Mouse (Mus musculus) embryonic stem cell, embryonic (primary cell): ENCODE measurements at regions not wholly inside any gene's neighbourhood (a gene's known extent, or its start where the extent isn't known, plus 50 kb on each side); places are given as distances from the start of the nearest gene placed in this dataset.

Experiments used
- CTCF ChIA-PET, 4 experiments: fragments of 300-600 bp in 2 of 4; fragments of 350-600 bp in 2 of 4; sonication (Branson Sonifier 250); formaldehyde crosslinking; loops; one replicate each; lab custom pipeline; 2022; ENCODE audit warnings: inconsistent platforms in 2 of 4; lab: Charles Lee
- POLR2A ChIA-PET, 4 experiments: fragments of 300-600 bp in 2 of 4; fragments of 350-600 bp in 2 of 4; sonication (Branson Sonifier 250); formaldehyde crosslinking; loops; one replicate each; lab custom pipeline; 2022; ENCODE audit warnings: antibody characterized with exemption in 4 of 4, inconsistent platforms in 1 of 4; lab: Charles Lee

- CTCF ChIA-PET = interaction anchor here in 2 of 4 experiments (0.6 to 1.2 kb wide), 3 partner anchors 11 to 843 kb away, joined by 3 read pairs; no protein-coding TSS in a partner anchor
Measured at GRCm38 (mm10) chr10:111111020-111111419, 53.5 kb upstream of the Osbpl8 start.

GRCm38 (mm10) chr10:111108658-111109633 is 55.6 kb upstream of the Osbpl8 start:
- ChIA-PET CTCF (interaction anchor here (0.6 to 2.4 kb wide), 19 partner anchors 8 to 342 kb away, joined by 3 to 14 read pairs (median 3); partner anchors contain the start of gene Bbs10 (in 1 of the 4)), POLR2A (interaction anchor here in 2 of 4 experiments (0.7 to 2.0 kb wide), 5 partner anchors 8 to 349 kb away, joined by 3 to 5 read pairs (median 4); partner anchors contain the start of gene Osbpl8 (in 1 of the 2))

More at GRCm38 (mm10) chr10:111111020-111111419, 53.5 kb upstream of the Osbpl8 start:
- POLR2A ChIA-PET = interaction anchor here in 1 of 4 experiments (0.6 kb wide), 1 partner anchor 11 kb away, joined by 3 read pairs; no protein-coding TSS in a partner anchor

- POLR2A ChIA-PET = interaction anchor here in 3 of 4 experiments (0.5 to 2.0 kb wide), 8 partner anchors 9 to 292 kb away, joined by 3 to 5 read pairs (median 4); partner anchors contain the start of genes Csrp2 (in 1 of the 3) and Osbpl8 (in 1 of the 3)
Measured at GRCm38 (mm10) chr10:111107852-111108251, 56.7 kb upstream of the Osbpl8 start.

GRCm38 (mm10) chr10:111107387-111107786 is 57.2 kb upstream of the Osbpl8 start:
- POLR2A ChIA-PET = interaction anchor here in 3 of 4 experiments (0.5 to 2.0 kb wide), 7 partner anchors 10 to 292 kb away, joined by 3 to 5 read pairs (median 4); partner anchors contain the start of genes Csrp2 (in 1 of the 3) and Osbpl8 (in 1 of the 3)

More at GRCm38 (mm10) chr10:111107852-111108251, 56.7 kb upstream of the Osbpl8 start:
- CTCF ChIA-PET = interaction anchor here (0.5 to 2.4 kb wide), 33 partner anchors 9 to 700 kb away, joined by 3 to 14 read pairs (median 3); partner anchors contain the start of gene Bbs10 (in 1 of the 4)

GRCm38 (mm10) chr10:111106411-111106810 is 58.1 kb upstream of the Osbpl8 start:
- CTCF ChIA-PET = interaction anchor here in 3 of 4 experiments (0.6 to 1.5 kb wide), 6 partner anchors 9 to 808 kb away, joined by 3 to 8 read pairs (median 4); no protein-coding TSS in a partner anchor
- POLR2A ChIA-PET = interaction anchor here in 1 of 4 experiments (0.7 kb wide), 1 partner anchor 10 kb away, joined by 4 read pairs; no protein-coding TSS in a partner anchor

More at GRCm38 (mm10) chr10:111107387-111107786, 57.2 kb upstream of the Osbpl8 start:
- CTCF ChIA-PET = interaction anchor here (0.5 to 2.4 kb wide), 28 partner anchors 9 to 374 kb away, joined by 3 to 14 read pairs (median 3); partner anchors contain the start of gene Bbs10 (in 1 of the 4)

GRCm38 (mm10) chr10:111105662-111106061 is 58.9 kb upstream of the Osbpl8 start:
- ChIA-PET CTCF (interaction anchor here in 3 of 4 experiments (0.6 to 1.0 kb wide), 4 partner anchors 12 to 175 kb away, joined by 3 to 7 read pairs (median 4); no protein-coding TSS in a partner anchor), POLR2A (interaction anchor here in 1 of 4 experiments (0.6 kb wide), 1 partner anchor 314 kb away, joined by 3 read pairs; no protein-coding TSS in a partner anchor)

- ChIA-PET CTCF (no interaction called here), POLR2A (interaction anchor here in 2 of 4 experiments (1.0 to 1.6 kb wide), 3 partner anchors 9 to 195 kb away, joined by 3 to 4 read pairs (median 4); partner anchors contain the start of gene Bbs10 (in 1 of the 2))
Measured at GRCm38 (mm10) chr10:111103512-111103911, 61.0 kb upstream of the Osbpl8 start.

GRCm38 (mm10) chr10:111103086-111103485 is 61.5 kb upstream of the Osbpl8 start:
- POLR2A ChIA-PET = interaction anchor here in 3 of 4 experiments (0.6 to 1.6 kb wide), 4 partner anchors 9 to 195 kb away, joined by 3 to 5 read pairs (median 4); partner anchors contain the start of gene Bbs10 (in 1 of the 3)
- CTCF ChIA-PET = interaction anchor here in 2 of 4 experiments (0.6 to 1.3 kb wide), 2 partner anchors 224 to 308 kb away, joined by 4 to 5 read pairs; no protein-coding TSS in a partner anchor

GRCm38 (mm10) chr10:111101901-111102761 is 62.4 kb upstream of the Osbpl8 start:
- CTCF ChIA-PET = interaction anchor here in 2 of 4 experiments (0.5 to 1.3 kb wide), 3 partner anchors 307 to 656 kb away, joined by 3 to 5 read pairs (median 4); no protein-coding TSS in a partner anchor
- POLR2A ChIA-PET = interaction anchor here in 2 of 4 experiments (1.0 to 1.6 kb wide), 2 partner anchors 9 to 15 kb away, joined by 3 to 4 read pairs; no protein-coding TSS in a partner anchor

- ChIA-PET POLR2A (interaction anchor here in 1 of 4 experiments (0.6 to 1.3 kb wide), 2 partner anchors 83 to 1151 kb away, joined by 3 read pairs; no protein-coding TSS in a partner anchor), CTCF (interaction anchor here in 3 of 4 experiments (0.7 to 1.2 kb wide), 3 partner anchors 10 to 123 kb away, joined by 3 to 5 read pairs (median 3); no protein-coding TSS in a partner anchor)
Measured at GRCm38 (mm10) chr10:111099812-111100464, 64.6 kb upstream of the Osbpl8 start.

- POLR2A ChIA-PET = interaction anchor here in 1 of 4 experiments (1.3 kb wide), 1 partner anchor 82 kb away, joined by 3 read pairs; no protein-coding TSS in a partner anchor
- CTCF ChIA-PET = interaction anchor here in 1 of 4 experiments (1.2 kb wide), 1 partner anchor 110 kb away, joined by 5 read pairs; no protein-coding TSS in a partner anchor
Measured at GRCm38 (mm10) chr10:111099059-111099811, 65.3 kb upstream of the Osbpl8 start.

GRCm38 (mm10) chr10:111097245-111097644 is 67.3 kb upstream of the Osbpl8 start:
- POLR2A ChIA-PET = interaction anchor here in 1 of 4 experiments (0.6 kb wide), 1 partner anchor 307 kb away, joined by 4 read pairs; no protein-coding TSS in a partner anchor
- CTCF ChIA-PET = interaction anchor here in 1 of 4 experiments (1.0 kb wide), 1 partner anchor 10 kb away, joined by 4 read pairs; no protein-coding TSS in a partner anchor

GRCm38 (mm10) chr10:111096811-111097210 is 67.7 kb upstream of the Osbpl8 start:
- ChIA-PET POLR2A (interaction anchor here in 1 of 4 experiments (0.6 kb wide), 1 partner anchor 307 kb away, joined by 4 read pairs; no protein-coding TSS in a partner anchor), CTCF (interaction anchor here in 2 of 4 experiments (0.9 to 1.4 kb wide), 2 partner anchors 11 to 116 kb away, joined by 3 read pairs; no protein-coding TSS in a partner anchor)

- POLR2A ChIA-PET = interaction anchor here in 2 of 4 experiments (0.6 to 1.2 kb wide), 4 partner anchors 9 to 390 kb away, joined by 3 to 4 read pairs (median 3); partner anchors contain the start of gene Bbs10 (in 1 of the 2)
- CTCF ChIA-PET = interaction anchor here in 2 of 4 experiments (0.9 to 1.6 kb wide), 2 partner anchors 12 to 14 kb away, joined by 3 to 4 read pairs; no protein-coding TSS in a partner anchor
Measured at GRCm38 (mm10) chr10:111094405-111094804, 70.1 kb upstream of the Osbpl8 start.
